Mouse (Mus musculus) megakaryocyte, embryonic 14.5 days (primary cell): ENCODE measurements around the gene Gamt.

Experiments
- FLI1 ChIP-seq: IDR thresholded peaks from 2 replicates; pipeline ENCODE4 v1.6.1; 2012; ENCODE audit warnings: low read length, inconsistent platforms, mixed read lengths
- GATA1 ChIP-seq: IDR thresholded peaks from 3 replicates; pipeline ENCODE4 v1.6.1; 2012; ENCODE audit warnings: mixed read lengths, low read length, inconsistent platforms, borderline replicate concordance

- TF ChIP-seq GATA1: no peak
- no peak for TF ChIP-seq FLI1
Observed at GRCm38 (mm10) chr10:80257936-80258335, 2.9 kb downstream of the Gamt start.
